Mouse (Mus musculus) lung, adult 2 months (tissue): Measurements from ENCODE around the gene Polr2a. TPM values are rescaled to one million over a fixed set of nuclear protein-coding genes. Genes with fewer than 3 reads are reported as not detected.

Source experiments
- DNase-seq: peaks from one replicate; pipeline ENCODE4 v3.0.0; 2022
- H3K4me1 ChIP-seq: fragments of 200-500 bp; 2 replicates; pipeline ENCODE4 v1.6.1; 2011; ENCODE audit warnings: low read length; ENCODE audit not compliant: control insufficient read depth, insufficient read depth
- H3K4me3 ChIP-seq: fragments of 200-500 bp; replicated peaks from 2 replicates; pipeline ENCODE3; 2011; ENCODE audit warnings: low read depth, mild to moderate bottlenecking, control low read depth, low read length; ENCODE audit errors: extremely low read depth
- CTCF ChIP-seq: fragments of 200-500 bp; IDR thresholded peaks from 2 replicates; pipeline ENCODE4 v1.5.1; 2011; ENCODE audit warnings: mild to moderate bottlenecking, low read length, control low read depth; ENCODE audit not compliant: insufficient read depth
- POLR2A ChIP-seq: fragments of 200-500 bp; IDR thresholded peaks from 2 replicates; pipeline ENCODE4 v1.6.1; 2011; ENCODE audit warnings: low read depth, mild to moderate bottlenecking, control low read depth, low read length, borderline replicate concordance; ENCODE audit errors: extremely low read depth
- WGBS: fragments of 180-500 bp; shearing (Covaris S2); methylation state at CpG from one replicate; pipeline ENCODE4 v1.1.7; 2018; 5-methylcytosine and 5-hydroxymethylcytosine counted together
- polyA plus RNA-seq: library from polyadenylated mRNA; depleted of rRNA; stranded (reverse); fragments of >200 nt; gene quantifications from 2 replicates; pipeline ENCODE4 v1.2.3, GENCODE M21; 2012; rRNA removed

Polr2a gene
- polyA plus RNA-seq = 32.0 and 51.1 TPM in 2 replicates

DNA sequence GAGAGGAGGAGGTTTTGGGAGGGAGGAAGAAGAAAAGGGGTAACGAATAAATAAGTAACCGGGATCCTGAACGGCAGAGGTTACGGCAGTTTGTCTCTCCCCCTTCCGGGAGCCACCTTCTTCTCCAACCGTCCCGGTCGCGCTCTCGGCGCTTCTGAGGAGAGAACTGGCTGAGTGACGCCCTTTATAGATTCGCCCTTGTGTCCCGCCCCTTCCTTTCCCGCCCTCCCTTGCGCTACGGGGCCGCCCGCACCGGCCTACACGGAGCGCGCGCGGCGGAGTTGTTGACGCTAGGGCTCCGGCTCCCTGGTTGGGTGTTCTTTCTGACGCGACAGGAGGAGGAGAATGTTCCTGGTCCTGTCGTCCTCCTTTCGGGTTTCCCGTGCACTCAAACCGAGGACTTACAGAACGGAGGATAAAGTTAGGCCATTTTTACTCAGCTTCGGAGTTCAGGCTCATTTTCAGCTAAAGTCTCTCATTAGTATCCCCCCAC lies at the start of gene Polr2a:
Polr2a (minus strand) TSS at position 160 of the 493 bp plus-strand sequence.
- H3K4me3 ChIP-seq = peak within 1 kb of the TSS; percentile 81
- TF ChIP-seq CTCF = no peak
- peak; percentile 100 for TF ChIP-seq POLR2A
- peaks cover 9% of the 10 kb centered on the region for H3K4me1 ChIP-seq
- DNase-seq = peak; percentile 96
- WGBS = under 1% methylated on average over 36 of the region's 36 CpGs

DNA sequence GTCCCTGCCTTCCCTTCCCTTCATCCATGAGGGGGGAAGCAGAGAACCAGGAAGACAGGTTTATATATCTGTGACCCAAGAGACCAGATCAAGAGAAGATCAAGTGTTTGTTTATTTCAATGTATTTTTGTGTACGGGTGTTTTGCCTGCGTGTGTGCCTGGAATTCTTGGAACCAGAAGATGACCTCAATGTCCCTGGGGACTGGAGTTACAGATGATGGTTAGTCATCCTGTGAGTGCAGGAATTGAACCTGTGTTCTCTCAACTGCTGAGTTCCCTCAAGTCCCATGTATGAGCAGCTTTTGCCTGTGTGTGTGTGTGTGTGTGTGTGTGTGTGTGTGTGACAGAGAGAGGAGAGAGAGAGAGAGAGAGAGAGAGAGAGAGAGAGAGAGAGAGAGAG lies 49.2 kb upstream of the Polr2a start:
- Histone ChIP-seq H3K4me3 (no peak overlapping the region), H3K4me1 (peaks cover 5% of the 10 kb centered on the region)
- DNase-seq = no peak
- TF ChIP-seq CTCF (no peak), POLR2A (no peak)
- 56% methylated on average over 2 of the region's 2 CpGs for WGBS

DNA sequence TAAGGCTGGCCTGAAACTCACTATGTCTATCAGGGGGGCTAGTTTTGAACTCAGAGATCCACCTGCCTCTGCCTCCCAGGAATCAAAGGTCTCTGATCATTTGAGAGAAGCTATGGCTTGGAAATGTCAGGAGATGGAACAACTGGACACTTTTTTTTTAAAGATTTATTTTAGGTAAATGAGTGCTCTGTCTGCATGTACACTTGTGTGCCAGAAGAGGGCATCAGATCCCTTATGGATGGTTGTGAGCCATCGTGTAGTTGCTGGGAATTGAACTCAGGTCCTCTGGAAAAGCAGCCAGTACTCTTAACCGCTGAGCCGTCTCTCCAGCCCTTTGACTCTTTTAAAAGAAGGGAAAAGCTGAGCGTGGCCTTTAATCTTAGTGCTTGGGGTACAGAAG lies 47.9 kb upstream of the Polr2a start:
- H3K4me1 ChIP-seq = peaks cover 9% of the 10 kb centered on the region
- TF ChIP-seq POLR2A = no peak
- no peak for TF ChIP-seq CTCF
- 83% methylated on average over 4 of the region's 4 CpGs for WGBS
- no peak overlapping the region for H3K4me3 ChIP-seq
- DNase-seq = no peak

DNA sequence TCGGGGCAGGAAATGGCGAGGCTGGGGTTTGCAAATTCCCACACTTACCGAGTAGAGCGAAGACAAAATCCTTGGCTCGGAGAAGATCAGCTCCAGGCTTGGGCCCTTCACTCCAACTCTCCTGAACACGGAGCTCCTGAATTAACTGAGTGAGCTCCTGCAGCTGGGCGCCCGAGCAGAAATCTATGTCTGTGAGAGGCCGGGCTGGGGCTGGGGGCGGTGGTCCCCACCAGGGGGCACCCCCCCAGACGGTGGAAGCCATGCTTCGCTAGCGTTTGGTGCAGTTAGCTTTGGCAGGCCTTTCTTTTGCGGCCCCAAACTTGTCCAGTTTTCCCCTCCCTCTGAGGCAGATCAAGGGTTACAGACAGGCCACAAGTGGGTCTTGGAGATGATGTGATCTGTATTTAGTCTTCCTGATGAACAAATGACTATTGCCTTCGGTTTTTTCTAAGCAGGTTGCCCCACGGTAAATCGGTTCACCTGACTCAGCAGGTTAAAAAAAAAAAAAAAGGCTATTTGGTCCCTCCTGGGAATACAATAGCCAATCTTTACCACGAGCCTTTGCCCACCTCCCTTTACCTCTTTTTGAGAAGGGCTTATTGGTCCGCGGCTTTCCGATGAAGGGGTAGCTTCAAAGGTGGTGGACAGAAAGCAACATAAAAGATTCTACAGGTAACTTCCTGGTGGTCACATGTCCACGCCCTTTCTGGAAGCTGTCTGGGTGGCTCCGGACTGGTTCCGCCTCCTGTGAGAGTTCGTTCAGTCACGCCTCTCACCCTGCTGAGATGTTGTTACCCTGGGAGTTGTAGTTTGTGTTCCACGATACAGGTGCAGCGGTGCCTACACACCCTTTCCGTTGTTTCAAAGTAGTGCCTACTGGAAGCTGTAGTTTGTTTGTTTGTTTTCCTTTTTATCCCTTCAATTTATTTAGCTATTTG lies 46.8 kb upstream of the Polr2a start, which contains the start of gene Tmem102:
Tmem102 (minus strand) TSS at position 653 of the 938 bp plus-strand sequence.
- H3K4me1 ChIP-seq = peaks cover 18% of the 10 kb centered on the region
- no peak for TF ChIP-seq CTCF
- no peak for TF ChIP-seq POLR2A
- WGBS = 28% methylated on average over 29 of the region's 29 CpGs
- DNase-seq = peak; percentile 63
- peak within 1 kb of the TSS; percentile 57 for H3K4me3 ChIP-seq

DNA sequence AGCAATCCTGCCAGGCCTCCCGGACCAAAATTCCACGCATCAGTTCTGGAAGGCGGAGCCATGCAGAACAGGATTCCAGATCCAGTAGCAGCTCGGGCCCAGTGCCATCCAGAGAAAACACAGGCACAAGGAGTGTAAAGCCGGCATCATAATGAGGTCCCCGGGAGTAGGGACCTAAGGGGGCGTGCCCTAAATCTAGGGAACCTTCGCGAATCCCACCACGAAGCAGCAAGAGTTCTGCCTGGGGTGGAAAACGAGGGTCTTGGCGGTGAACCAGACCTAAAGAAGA lies 46.2 kb upstream of the Polr2a start:
- WGBS = 13% methylated on average over 12 of the region's 12 CpGs
- TF ChIP-seq CTCF (no peak), POLR2A (no peak)
- Histone ChIP-seq H3K4me1 (peaks cover 20% of the 10 kb centered on the region), H3K4me3 (no peak overlapping the region)
- peak; percentile 37 for DNase-seq

DNA sequence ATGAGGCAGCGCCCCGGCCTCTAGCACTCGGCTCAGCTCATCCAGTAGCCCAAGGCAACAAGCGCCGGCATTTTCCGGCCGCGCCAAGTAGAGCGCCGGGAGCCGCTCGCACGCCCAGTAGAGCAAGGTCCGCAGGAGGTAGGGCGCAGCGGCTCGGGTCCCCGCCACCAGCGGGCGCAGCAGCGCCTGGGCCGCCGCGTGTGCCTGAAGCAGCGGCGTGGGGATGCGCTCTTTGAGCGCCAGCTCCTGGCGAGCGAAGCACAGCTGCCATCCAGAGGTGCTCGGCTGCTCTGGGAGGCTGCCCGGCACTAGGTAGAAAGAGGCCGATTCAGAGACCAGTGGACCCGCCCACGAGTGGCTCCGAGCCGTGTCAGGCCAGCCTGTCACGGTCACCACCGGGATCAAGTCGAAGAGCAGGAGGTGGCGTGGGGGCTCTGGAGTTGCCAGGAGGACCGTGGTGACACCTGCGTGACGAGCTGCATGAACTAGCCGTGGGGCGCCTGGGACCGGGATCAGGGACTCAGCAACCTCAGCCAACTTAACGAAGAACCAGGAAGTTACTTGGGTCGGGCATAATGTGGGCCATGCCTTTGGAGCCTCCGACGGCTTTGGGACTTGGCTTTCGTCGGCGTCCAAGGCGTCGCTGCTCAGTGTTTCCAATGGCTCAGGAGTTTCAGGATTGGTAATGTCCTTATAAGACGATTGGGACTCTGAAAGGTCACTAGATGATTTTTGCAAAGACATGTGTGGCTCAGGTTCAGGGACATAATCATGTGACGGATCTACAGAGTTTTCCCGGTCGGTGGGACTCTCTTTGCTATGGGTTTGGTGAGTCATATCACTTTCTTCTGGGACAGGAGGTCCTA lies 45.6 kb upstream of the Polr2a start:
- no peak; the same call in 1 of the 2 replicates for TF ChIP-seq POLR2A
- TF ChIP-seq CTCF = peak; percentile 33; the same call in 1 of the 2 replicates
- 2% methylated on average over 60 of the region's 60 CpGs for WGBS
- Histone ChIP-seq H3K4me3 (peak overlapping the region; percentile 35), H3K4me1 (peaks cover 20% of the 10 kb centered on the region)
- DNase-seq = peak; percentile 76

DNA sequence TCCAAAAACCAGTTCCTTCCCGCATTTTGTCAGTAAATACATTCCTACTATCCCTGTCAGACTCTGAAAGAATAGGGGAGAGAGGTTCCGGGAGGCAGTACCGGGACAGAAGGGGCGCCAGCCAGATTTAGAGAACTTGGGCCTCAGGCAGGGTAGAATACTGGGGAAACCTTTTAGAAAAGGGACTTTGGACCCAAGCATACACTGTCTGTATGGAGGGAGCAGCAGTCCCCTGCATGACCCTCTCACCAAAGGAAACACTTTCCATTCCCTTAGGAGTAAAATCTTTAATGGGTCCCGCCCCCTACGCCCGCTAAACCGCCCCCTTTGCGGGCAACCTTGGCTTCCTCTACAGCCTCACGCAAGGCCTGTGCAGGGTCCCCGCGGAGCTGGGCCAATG lies 44.9 kb upstream of the Polr2a start:
- Histone ChIP-seq H3K4me1 (peaks cover 20% of the 10 kb centered on the region), H3K4me3 (peak overlapping the region; percentile 35)
- WGBS = 4% methylated on average over 12 of the region's 12 CpGs
- DNase-seq = no peak
- TF ChIP-seq POLR2A = no peak
- TF ChIP-seq CTCF = no peak

DNA sequence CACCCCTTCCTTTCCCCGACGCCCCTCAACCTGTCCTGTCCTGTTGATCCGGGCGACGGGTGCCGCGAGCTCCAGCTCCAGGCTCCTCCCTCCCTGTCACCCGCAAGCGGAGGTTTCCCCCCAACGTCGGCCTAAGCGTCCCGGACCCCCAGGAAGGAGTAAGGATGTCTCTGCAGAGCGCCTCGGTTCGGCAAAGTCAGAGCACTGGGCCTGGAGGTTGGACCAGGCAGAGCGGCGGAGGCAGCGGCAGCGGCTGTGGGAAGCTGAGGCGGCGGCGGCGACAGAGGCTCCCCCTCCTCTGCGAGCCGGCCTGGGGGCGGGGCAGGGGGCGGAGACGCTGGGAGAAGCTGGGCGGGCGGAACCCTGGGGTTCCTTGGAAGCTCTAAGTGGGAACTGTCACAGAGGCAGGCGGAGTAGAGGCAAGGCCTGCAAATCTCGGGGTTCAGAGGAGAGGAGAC lies 44.2 kb upstream of the Polr2a start:
- Histone ChIP-seq H3K4me3 (peak overlapping the region; percentile 67), H3K4me1 (peaks cover 20% of the 10 kb centered on the region)
- TF ChIP-seq CTCF (no peak), POLR2A (peak; percentile 44; the same call in 1 of the 2 replicates)

DNA sequence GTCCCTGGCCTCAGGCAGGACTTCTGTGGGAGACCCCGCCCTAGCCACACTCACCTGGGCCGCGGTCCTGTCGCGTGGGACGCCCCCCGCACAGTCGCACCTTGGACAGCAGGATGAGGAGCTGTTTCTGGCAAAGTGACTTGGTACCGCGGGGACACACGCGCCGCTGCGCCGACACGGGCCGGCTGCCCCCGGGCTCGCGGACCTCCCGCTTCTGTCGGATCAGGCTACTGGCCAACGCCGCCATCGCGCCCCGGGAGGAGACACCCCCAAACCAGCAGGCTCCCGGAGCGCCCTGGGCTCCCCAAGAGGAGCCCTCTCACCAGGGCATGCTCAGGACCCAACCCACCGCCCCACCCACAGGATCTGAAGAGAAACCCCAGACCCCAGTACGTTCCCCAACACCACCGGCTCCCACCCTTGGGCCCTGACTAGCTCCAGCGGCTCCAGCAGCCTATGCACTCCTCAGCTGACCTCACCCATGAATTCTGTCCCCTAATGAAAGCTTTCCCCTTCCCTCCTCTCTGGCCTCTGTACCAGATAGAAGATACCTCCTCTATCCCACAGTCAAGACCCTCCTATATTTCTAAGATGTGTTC lies 43.0 kb upstream of the Polr2a start, which contains the start of gene Fgf11:
Fgf11 (minus strand) TSS at position 479 of the 599 bp plus-strand sequence.
- peak within 1 kb of the TSS; percentile 67 for H3K4me3 ChIP-seq
- DNase-seq = no peak
- 4% methylated on average over 33 of the region's 33 CpGs for WGBS
- H3K4me1 ChIP-seq = peaks cover 20% of the 10 kb centered on the region
- TF ChIP-seq CTCF (no peak), POLR2A (no peak)

More for the DNA sequence above, 44.2 kb upstream of the Polr2a start:
- WGBS = under 1% methylated on average over 31 of the region's 33 CpGs
- peak; percentile 90 for DNase-seq
